Mouse (Mus musculus) liver, embryonic 16.5 days (tissue): ENCODE results near the gene Hmcn1. TPM values are rescaled to one million over a fixed set of nuclear protein-coding genes. Genes with fewer than 3 reads are reported as not detected.

Experiments used
- ATAC-seq: fragments of 200-750 bp; cut with Nextera tagmentation; 2 replicates; pipeline ENCODE4 v1.8.0; 2017; ENCODE audit warnings: low read depth, mild to moderate bottlenecking, moderate number of reproducible peaks, moderate library complexity
- H3K27ac ChIP-seq: fragments of 300-500 bp; sonication (generic); 2 replicates; pipeline ENCODE4 v1.5.1; 2014; ENCODE audit warnings: mild to moderate bottlenecking, low read length
- H3K27me3 ChIP-seq: fragments of 300-500 bp; sonication (generic); 2 replicates; pipeline ENCODE4 v1.6.1; 2014; ENCODE audit warnings: low read depth, low read length, mixed read lengths; ENCODE audit not compliant: control insufficient read depth, insufficient read depth
- H3K36me3 ChIP-seq: fragments of 300-500 bp; sonication (generic); 2 replicates; pipeline ENCODE4 v1.6.1; 2014; ENCODE audit warnings: mild to moderate bottlenecking; ENCODE audit not compliant: control insufficient read depth, insufficient read depth
- H3K4me1 ChIP-seq: fragments of 300-500 bp; sonication (generic); 2 replicates; pipeline ENCODE4 v1.6.1; 2014; ENCODE audit warnings: low read depth, low read length, mixed read lengths; ENCODE audit not compliant: control insufficient read depth
- H3K4me2 ChIP-seq: fragments of 300-500 bp; sonication (generic); 2 replicates; pipeline ENCODE4 v1.6.1; 2014; ENCODE audit warnings: low read depth, low read length, mixed read lengths
- H3K4me3 ChIP-seq: fragments of 300-500 bp; sonication (generic); 2 replicates; pipeline ENCODE4 v1.5.1; 2014; ENCODE audit warnings: low read depth, mild to moderate bottlenecking, low read length
- H3K9ac ChIP-seq: fragments of 300-500 bp; sonication (generic); 2 replicates; pipeline ENCODE4 v1.6.1; 2014; ENCODE audit warnings: low read depth, low read length
- H3K9me3 ChIP-seq: fragments of 300-500 bp; sonication (generic); replicated peaks from 2 replicates; pipeline ENCODE4 v1.6.1; 2016; ENCODE audit warnings: low read length; ENCODE audit not compliant: control insufficient read depth
- WGBS: fragments of 180-500 bp; shearing (Covaris S2); extraction: QIAGEN DNeasy Blood & Tissue Kit; methylation state at CpG from one replicate; pipeline ENCODE4 v1.1.7; 2014; ENCODE audit not compliant: insufficient replicate concordance; 5-methylcytosine and 5-hydroxymethylcytosine counted together
- polyA plus RNA-seq: library from polyadenylated mRNA; unstranded; fragments of >200 nt; fragmentation: Nextera tagmentation; extraction: Ambion mirVana; gene quantifications from 2 replicates; pipeline ENCODE4 v1.2.1, GENCODE M21; 2015

The Hmcn1 gene
- polyA plus RNA-seq, 1 experiment from 2014 or later, result 2.0 TPM

- Histone ChIP-seq H3K36me3 (no peaks in the 10 kb centered on the region), H3K9me3 (no peaks in the 10 kb centered on the region), H3K9ac (no peak overlapping the region), H3K4me1 (no peaks in the 10 kb centered on the region), H3K4me2 (no peak overlapping the region), H3K4me3 (no peak overlapping the region), H3K27me3 (no peaks in the 10 kb centered on the region), H3K27ac (no peak overlapping the region)
- ATAC-seq, result no peak
- 42% methylated on average over 5 of the region's 5 CpGs for WGBS
Observed at GRCm38 (mm10) chr1:150824334-150825005, 168.8 kb downstream of the Hmcn1 start.

- ATAC-seq, result no peak
- H3K36me3 ChIP-seq, result no peaks in the 10 kb centered on the region
- no peaks in the 10 kb centered on the region for H3K9me3 ChIP-seq
- no peak overlapping the region for H3K9ac ChIP-seq
- no peak overlapping the region for H3K4me3 ChIP-seq
- no peak overlapping the region for H3K4me2 ChIP-seq
- no peak overlapping the region for H3K27ac ChIP-seq
- no peaks in the 10 kb centered on the region for H3K4me1 ChIP-seq
- no peaks in the 10 kb centered on the region for H3K27me3 ChIP-seq
- 72% methylated on average over 11 of the region's 11 CpGs for WGBS
Observed at GRCm38 (mm10) chr1:150816035-150816807, 177.0 kb downstream of the Hmcn1 start.

- Histone ChIP-seq H3K4me1 (no peaks in the 10 kb centered on the region), H3K4me2 (no peak overlapping the region), H3K9me3 (no peaks in the 10 kb centered on the region), H3K9ac (no peak overlapping the region), H3K4me3 (no peak overlapping the region), H3K27me3 (no peaks in the 10 kb centered on the region), H3K36me3 (no peaks in the 10 kb centered on the region), H3K27ac (no peak overlapping the region)
- ATAC-seq, result no peak
- WGBS, result 56% methylated on average over 4 of the region's 4 CpGs
Observed at GRCm38 (mm10) chr1:150814917-150815316, 178.3 kb downstream of the Hmcn1 start.

GRCm38 (mm10) chr1:150813381-150813780, 179.9 kb downstream of the Hmcn1 start:
- H3K27ac ChIP-seq, result no peak overlapping the region
- no peaks in the 10 kb centered on the region for H3K27me3 ChIP-seq
- H3K9ac ChIP-seq, result no peak overlapping the region
- no peaks in the 10 kb centered on the region for H3K9me3 ChIP-seq
- H3K4me3 ChIP-seq, result no peak overlapping the region
- no peak for ATAC-seq
- no peak overlapping the region for H3K4me2 ChIP-seq
- H3K4me1 ChIP-seq, result no peaks in the 10 kb centered on the region
- H3K36me3 ChIP-seq, result no peaks in the 10 kb centered on the region

GRCm38 (mm10) chr1:150806864-150807263, 186.4 kb downstream of the Hmcn1 start:
- ATAC-seq, result no peak

GRCm38 (mm10) chr1:150805466-150805865, 187.8 kb downstream of the Hmcn1 start:
- Histone ChIP-seq H3K27me3 (no peaks in the 10 kb centered on the region), H3K4me3 (no peak overlapping the region), H3K4me1 (no peaks in the 10 kb centered on the region), H3K27ac (no peak overlapping the region), H3K9ac (no peak overlapping the region), H3K9me3 (no peaks in the 10 kb centered on the region), H3K36me3 (no peaks in the 10 kb centered on the region), H3K4me2 (no peak overlapping the region)
- no peak for ATAC-seq
- 60% methylated on average over 2 of the region's 2 CpGs for WGBS

More at GRCm38 (mm10) chr1:150806864-150807263, 186.4 kb downstream of the Hmcn1 start:
- Histone ChIP-seq H3K27me3 (no peaks in the 10 kb centered on the region), H3K9me3 (no peaks in the 10 kb centered on the region), H3K36me3 (no peaks in the 10 kb centered on the region), H3K4me3 (no peak overlapping the region), H3K9ac (no peak overlapping the region), H3K27ac (no peak overlapping the region), H3K4me1 (no peaks in the 10 kb centered on the region), H3K4me2 (no peak overlapping the region)
- WGBS, result 58% methylated on average over 3 of the region's 3 CpGs

- 68% methylated on average over 9 of the region's 9 CpGs for WGBS
- H3K4me2 ChIP-seq, result no peak overlapping the region
- no peak for ATAC-seq
Observed at GRCm38 (mm10) chr1:150804235-150805099, 188.8 kb downstream of the Hmcn1 start.

GRCm38 (mm10) chr1:150802642-150803041, 190.6 kb downstream of the Hmcn1 start:
- H3K4me3 ChIP-seq, result no peak overlapping the region
- no peaks in the 10 kb centered on the region for H3K9me3 ChIP-seq
- no peak overlapping the region for H3K4me2 ChIP-seq
- no peak overlapping the region for H3K27ac ChIP-seq
- WGBS, result 74% methylated on average over 12 of the region's 12 CpGs
- no peak overlapping the region for H3K9ac ChIP-seq
- no peak for ATAC-seq
- no peaks in the 10 kb centered on the region for H3K27me3 ChIP-seq
- no peaks in the 10 kb centered on the region for H3K4me1 ChIP-seq
- no peaks in the 10 kb centered on the region for H3K36me3 ChIP-seq

More at GRCm38 (mm10) chr1:150804235-150805099, 188.8 kb downstream of the Hmcn1 start:
- H3K9me3 ChIP-seq, result no peaks in the 10 kb centered on the region
- H3K27ac ChIP-seq, result no peak overlapping the region
- no peak overlapping the region for H3K4me3 ChIP-seq
- H3K9ac ChIP-seq, result no peak overlapping the region
- H3K36me3 ChIP-seq, result no peaks in the 10 kb centered on the region
- H3K4me1 ChIP-seq, result no peaks in the 10 kb centered on the region
- H3K27me3 ChIP-seq, result no peaks in the 10 kb centered on the region
